Mouse (Mus musculus): ENCODE data around the gene Bcl2l13. TPM values are rescaled to one million over a fixed set of nuclear protein-coding genes. Genes with fewer than 3 reads are reported as not detected.
A peak's percentile ranks its signal among the peaks of the same experiment; 100 is the strongest.
"Not testable (repeated sequence)": the region's sequence is repeated elsewhere in the genome, so short reads cannot be mapped to it uniquely, and the experiment has no call there.

Gene Bcl2l13
- polyA plus RNA-seq, 1 experiment: 17.5 TPM

- Histone ChIP-seq H3K27me3 (ENCODE audit: control insufficient read depth) (no peaks in the 10 kb centered on the region), H3K36me3 (ENCODE audit: control insufficient read depth) (peaks cover 69% of the 10 kb centered on the region), H3K4me3 (replicated peaks) (no peak overlapping the region), H3K9me3 (ENCODE audit: control insufficient read depth, low read length) (peaks cover 3% of the 10 kb centered on the region; the same call in 1 of the 2 replicates), H3K4me1 (ENCODE audit: control insufficient read depth) (peaks cover 67% of the 10 kb centered on the region)
- no peak for TF ChIP-seq TAL1 (IDR thresholded peaks at IDR 0.05; ENCODE audit: low read length)
- TF ChIP-seq GATA1 (IDR thresholded peaks at IDR 0.05; ENCODE audit: low read length): no peak
These were observed 4.2 kb downstream of the Bcl2l13 start for GRCm38 (mm10) chr6:120840258-120840657.

- H3K4me3 ChIP-seq (replicated peaks): peak overlapping the region; percentile 37
- peaks cover 3% of the 10 kb centered on the region; the same call in 1 of the 2 replicates for H3K9me3 ChIP-seq (ENCODE audit: control insufficient read depth, low read length)
- TF ChIP-seq TAL1 (IDR thresholded peaks at IDR 0.05; ENCODE audit: low read length) (no peak), GATA1 (IDR thresholded peaks at IDR 0.05; ENCODE audit: low read length) (no peak)
- H3K27me3 ChIP-seq (ENCODE audit: control insufficient read depth): no peaks in the 10 kb centered on the region
- peaks cover 78% of the 10 kb centered on the region for H3K36me3 ChIP-seq (ENCODE audit: control insufficient read depth)
- peaks cover 66% of the 10 kb centered on the region for H3K4me1 ChIP-seq (ENCODE audit: control insufficient read depth)
These were observed 5.7 kb downstream of the Bcl2l13 start for GRCm38 (mm10) chr6:120841754-120842153.

- not testable (repeated sequence) for H3K4me3 ChIP-seq (replicated peaks); H3K9me3 ChIP-seq (ENCODE audit: control insufficient read depth, low read length); H3K27me3 ChIP-seq (ENCODE audit: control insufficient read depth)
- Histone ChIP-seq H3K36me3 (ENCODE audit: control insufficient read depth) (peaks cover 88% of the 10 kb centered on the region), H3K4me1 (ENCODE audit: control insufficient read depth) (peaks cover 28% of the 10 kb centered on the region)
These were observed 14.7 kb downstream of the Bcl2l13 start for GRCm38 (mm10) chr6:120850720-120851119.

GRCm38 (mm10) chr6:120854413-120854812 is 18.4 kb downstream of the Bcl2l13 start:
- H3K4me1 ChIP-seq (ENCODE audit: control insufficient read depth): peaks cover 52% of the 10 kb centered on the region
- peaks cover 92% of the 10 kb centered on the region for H3K36me3 ChIP-seq (ENCODE audit: control insufficient read depth)
- peak overlapping the region; percentile 32 for H3K4me3 ChIP-seq (replicated peaks)
- TF ChIP-seq GATA1 (IDR thresholded peaks at IDR 0.05; ENCODE audit: low read length) (peak; percentile 49), TAL1 (IDR thresholded peaks at IDR 0.05; ENCODE audit: low read length) (no peak)
- no peaks in the 10 kb centered on the region for H3K27me3 ChIP-seq (ENCODE audit: control insufficient read depth)
- H3K9me3 ChIP-seq (ENCODE audit: control insufficient read depth, low read length): no peaks in the 10 kb centered on the region

DNA sequence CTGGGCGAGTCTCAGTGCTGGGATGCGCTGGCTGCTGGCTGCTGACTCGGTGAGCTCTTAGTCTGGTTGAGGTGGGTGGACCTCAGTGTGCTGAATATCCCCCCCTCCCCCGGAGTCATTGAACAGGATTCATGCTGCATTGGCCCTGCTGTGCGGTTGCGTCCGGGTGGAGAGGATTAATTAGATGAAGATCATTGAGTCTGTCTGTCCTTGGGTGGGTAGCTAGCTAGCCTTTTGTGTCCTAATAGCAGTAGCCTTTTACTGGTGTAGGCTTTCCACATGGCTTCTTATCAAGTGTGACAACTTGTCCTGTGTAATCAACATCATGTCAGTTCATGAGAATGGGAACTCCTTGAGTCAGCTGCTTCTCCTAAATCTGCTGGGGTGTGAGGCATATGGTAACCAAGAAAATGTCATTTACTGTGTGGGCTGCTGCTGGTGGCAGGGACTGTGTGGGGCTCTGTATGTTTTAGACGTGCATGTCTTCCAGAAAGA is 22.3 kb downstream of the Bcl2l13 start:
- Histone ChIP-seq H3K4me3 (replicated peaks) (no peak overlapping the region), H3K4me1 (ENCODE audit: control insufficient read depth) (peaks cover 65% of the 10 kb centered on the region), H3K27me3 (ENCODE audit: control insufficient read depth) (no peaks in the 10 kb centered on the region), H3K9me3 (ENCODE audit: control insufficient read depth, low read length) (no peaks in the 10 kb centered on the region), H3K36me3 (ENCODE audit: control insufficient read depth) (peaks cover 93% of the 10 kb centered on the region)
- TF ChIP-seq GATA1 (IDR thresholded peaks at IDR 0.05; ENCODE audit: low read length) (no peak), TAL1 (IDR thresholded peaks at IDR 0.05; ENCODE audit: low read length) (no peak)

GRCm38 (mm10) chr6:120860079-120860478 is 24.1 kb downstream of the Bcl2l13 start:
- Histone ChIP-seq H3K27me3 (ENCODE audit: control insufficient read depth) (no peaks in the 10 kb centered on the region), H3K9me3 (ENCODE audit: control insufficient read depth, low read length) (no peaks in the 10 kb centered on the region), H3K36me3 (ENCODE audit: control insufficient read depth) (peaks cover 97% of the 10 kb centered on the region), H3K4me3 (replicated peaks) (no peak overlapping the region), H3K4me1 (ENCODE audit: control insufficient read depth) (peaks cover 53% of the 10 kb centered on the region)
- TF ChIP-seq GATA1 (IDR thresholded peaks at IDR 0.05; ENCODE audit: low read length) (no peak), TAL1 (IDR thresholded peaks at IDR 0.05; ENCODE audit: low read length) (no peak)

- Histone ChIP-seq H3K36me3 (ENCODE audit: control insufficient read depth) (peaks cover 95% of the 10 kb centered on the region), H3K4me1 (ENCODE audit: control insufficient read depth) (peaks cover 16% of the 10 kb centered on the region), H3K27me3 (ENCODE audit: control insufficient read depth) (no peaks in the 10 kb centered on the region), H3K9me3 (ENCODE audit: control insufficient read depth, low read length) (no peaks in the 10 kb centered on the region), H3K4me3 (replicated peaks) (no peak overlapping the region)
- TF ChIP-seq GATA1 (IDR thresholded peaks at IDR 0.05; ENCODE audit: low read length) (no peak), TAL1 (IDR thresholded peaks at IDR 0.05; ENCODE audit: low read length) (no peak)
These were observed 30.2 kb downstream of the Bcl2l13 start for GRCm38 (mm10) chr6:120866051-120866814.

- Histone ChIP-seq H3K4me3 (replicated peaks) (no peak overlapping the region), H3K36me3 (ENCODE audit: control insufficient read depth) (peaks cover 87% of the 10 kb centered on the region), H3K27me3 (ENCODE audit: control insufficient read depth) (no peaks in the 10 kb centered on the region), H3K4me1 (ENCODE audit: control insufficient read depth) (peaks cover 13% of the 10 kb centered on the region), H3K9me3 (ENCODE audit: control insufficient read depth, low read length) (no peaks in the 10 kb centered on the region)
- TF ChIP-seq GATA1 (IDR thresholded peaks at IDR 0.05; ENCODE audit: low read length) (no peak), TAL1 (IDR thresholded peaks at IDR 0.05; ENCODE audit: low read length) (no peak)
These were observed 32.8 kb downstream of the Bcl2l13 start for GRCm38 (mm10) chr6:120868824-120869223.

GRCm38 (mm10) chr6:120871286-120871685 is 35.3 kb downstream of the Bcl2l13 start:
- Histone ChIP-seq H3K36me3 (ENCODE audit: control insufficient read depth) (peaks cover 85% of the 10 kb centered on the region), H3K9me3 (ENCODE audit: control insufficient read depth, low read length) (no peaks in the 10 kb centered on the region), H3K4me3 (replicated peaks) (no peak overlapping the region), H3K4me1 (ENCODE audit: control insufficient read depth) (peaks cover 12% of the 10 kb centered on the region), H3K27me3 (ENCODE audit: control insufficient read depth) (no peaks in the 10 kb centered on the region)
- TF ChIP-seq TAL1 (IDR thresholded peaks at IDR 0.05; ENCODE audit: low read length) (no peak), GATA1 (IDR thresholded peaks at IDR 0.05; ENCODE audit: low read length) (no peak)

All from erythroblast, embryonic 14.5 days (primary cell).